Mouse (Mus musculus) E14TG2a.4 (cell line): ENCODE measurements around the gene Osbp2.

ENCODE experiments used
- CTCF ChIP-seq: conservative IDR thresholded peaks from 2 replicates; pipeline ENCODE4 v1.5.1; 2014; ENCODE audit warnings: low read length
- NANOG ChIP-seq: IDR thresholded peaks from 2 replicates; pipeline ENCODE4 v1.6.1; 2014; ENCODE audit warnings: borderline replicate concordance, low read length, mixed read lengths
- POU5F1 ChIP-seq: IDR thresholded peaks from 2 replicates; pipeline ENCODE4 v1.6.1; 2014; ENCODE audit warnings: low read length, borderline replicate concordance

GRCm38 (mm10) chr11:3815951-3816350, 47.8 kb downstream of the Osbp2 start:
- TF ChIP-seq CTCF (no peak), NANOG (no peak), POU5F1 (no peak)
